Mouse (Mus musculus) ES-Bruce4 (cell line): ENCODE measurements around the gene Zfp14. TPM values are rescaled to one million over a fixed set of nuclear protein-coding genes. Genes with fewer than 3 reads are reported as not detected.

Experiments
- H3K27ac ChIP-seq: 2 replicates; pipeline ENCODE4 v1.5.1; 2012; ENCODE audit warnings: low read length, inconsistent platforms; ENCODE audit not compliant: insufficient read depth
- H3K27me3 ChIP-seq: 2 replicates; pipeline ENCODE4 v1.6.1; 2012; ENCODE audit warnings: mild to moderate bottlenecking, low read length, inconsistent platforms; ENCODE audit not compliant: control insufficient read depth, poor library complexity, insufficient read depth, severe bottlenecking
- H3K36me3 ChIP-seq: 2 replicates; pipeline ENCODE4 v1.6.1; 2012; ENCODE audit warnings: inconsistent platforms, mild to moderate bottlenecking, low read length, moderate library complexity; ENCODE audit not compliant: control insufficient read depth, poor library complexity, insufficient read depth, severe bottlenecking
- H3K4me1 ChIP-seq: one replicate; pipeline ENCODE4 v1.8.1; 2011; ENCODE audit warnings: low read length; ENCODE audit not compliant: control insufficient read depth, insufficient read depth
- H3K4me3 ChIP-seq: 2 replicates; pipeline ENCODE4 v1.5.1; 2011; ENCODE audit warnings: low read depth, mild to moderate bottlenecking, low read length
- H3K9ac ChIP-seq: 2 replicates; pipeline ENCODE4 v1.6.1; 2012; ENCODE audit warnings: low read depth, mild to moderate bottlenecking, inconsistent platforms; ENCODE audit not compliant: poor library complexity, severe bottlenecking
- H3K9me3 ChIP-seq: replicated peaks from 2 replicates; pipeline ENCODE4 v1.6.1; 2012; ENCODE audit warnings: mild to moderate bottlenecking, low read length, inconsistent platforms; ENCODE audit not compliant: control insufficient read depth, poor library complexity, insufficient read depth, severe bottlenecking
- CTCF ChIP-seq: IDR thresholded peaks from one replicate; pipeline ENCODE4 v1.8.1; 2011; ENCODE audit warnings: low read depth, low read length
- EP300 ChIP-seq: IDR thresholded peaks from 2 replicates; pipeline ENCODE4 v1.6.1; 2011; ENCODE audit warnings: low read depth, low read length; ENCODE audit not compliant: insufficient read depth
- POLR2A ChIP-seq: IDR thresholded peaks from one replicate; pipeline ENCODE4 v1.8.1; 2011; ENCODE audit warnings: low read length; ENCODE audit not compliant: insufficient read depth
- polyA plus RNA-seq: library from polyadenylated mRNA; stranded (reverse); fragments of >200 nt; gene quantifications from 2 replicates; pipeline ENCODE4 v1.2.4, GENCODE M21; 2011; ENCODE audit warnings: low read depth; ENCODE audit not compliant: missing spikeins, insufficient read depth, insufficient read length

The Zfp14 gene
- polyA plus RNA-seq, 1 experiment, result 2.8 TPM

- H3K27ac ChIP-seq, result no peak overlapping the region
- H3K4me3 ChIP-seq, result no peak overlapping the region
- no peak for TF ChIP-seq CTCF
- H3K4me1 ChIP-seq, result peaks cover 3% of the 10 kb centered on the region
- no peaks in the 10 kb centered on the region for H3K9me3 ChIP-seq
- H3K9ac ChIP-seq, result no peak overlapping the region
- H3K36me3 ChIP-seq, result no peaks in the 10 kb centered on the region
- H3K27me3 ChIP-seq, result no peaks in the 10 kb centered on the region
Measured at GRCm38 (mm10) chr7:30092666-30093065, 41.5 kb upstream of the Zfp14 start.

GRCm38 (mm10) chr7:30090970-30091585 is 39.9 kb upstream of the Zfp14 start:
- Histone ChIP-seq H3K9ac (peak overlapping the region; percentile 48), H3K27me3 (no peaks in the 10 kb centered on the region), H3K4me1 (peaks cover 3% of the 10 kb centered on the region), H3K4me3 (peak overlapping the region; percentile 64), H3K9me3 (no peaks in the 10 kb centered on the region), H3K27ac (peak overlapping the region; percentile 93), H3K36me3 (peaks cover 9% of the 10 kb centered on the region)
- no peak for TF ChIP-seq EP300
- TF ChIP-seq POLR2A, result no peak
- no peak for TF ChIP-seq CTCF

- Histone ChIP-seq H3K27ac (peak within 1 kb of the TSS; percentile 93), H3K36me3 (peaks cover 12% of the 10 kb centered on the region), H3K27me3 (no peaks in the 10 kb centered on the region), H3K4me1 (peaks cover 3% of the 10 kb centered on the region), H3K9ac (peak within 1 kb of the TSS; percentile 48), H3K9me3 (no peaks in the 10 kb centered on the region), H3K4me3 (peak within 1 kb of the TSS; percentile 85)
- TF ChIP-seq POLR2A, result no peak
- TF ChIP-seq CTCF, result no peak
Measured at GRCm38 (mm10) chr7:30090092-30090969, 39.2 kb upstream of the Zfp14 start, which contains the start of the genes Gm26920 and Zfp566. Gene Gm26920, minus strand, starts transcription at chr7:30090410. Gene Zfp566, minus strand, starts transcription at chr7:30090527.

- Histone ChIP-seq H3K4me1 (peaks cover 3% of the 10 kb centered on the region), H3K9ac (peak overlapping the region; percentile 38), H3K36me3 (peaks cover 21% of the 10 kb centered on the region), H3K27me3 (no peaks in the 10 kb centered on the region), H3K27ac (no peak overlapping the region), H3K4me3 (peak overlapping the region; percentile 68), H3K9me3 (no peaks in the 10 kb centered on the region)
- TF ChIP-seq CTCF (no peak), POLR2A (no peak), EP300 (no peak)
Measured at GRCm38 (mm10) chr7:30089405-30089804, 38.2 kb upstream of the Zfp14 start.

GRCm38 (mm10) chr7:30086524-30086923 is 35.3 kb upstream of the Zfp14 start:
- H3K4me1 ChIP-seq, result peaks cover 3% of the 10 kb centered on the region
- no peak overlapping the region for H3K4me3 ChIP-seq
- peaks cover 26% of the 10 kb centered on the region for H3K36me3 ChIP-seq
- no peaks in the 10 kb centered on the region for H3K9me3 ChIP-seq
- TF ChIP-seq EP300, result no peak
- TF ChIP-seq CTCF, result no peak
- TF ChIP-seq POLR2A, result no peak
- H3K27ac ChIP-seq, result 0 out of 2 replicates have a peak overlapping the region, but pooled peaks have one; percentile 13
- H3K27me3 ChIP-seq, result no peaks in the 10 kb centered on the region
- no peak overlapping the region for H3K9ac ChIP-seq
